Mouse (Mus musculus) olfactory bulb, adult 2 months (tissue): ENCODE measurements around the gene Ogg1.
A peak's percentile ranks its signal among the peaks of the same experiment; 100 is the strongest.

Experiments used
- CTCF ChIP-seq: fragments of 200-500 bp; IDR thresholded peaks from 2 replicates; pipeline ENCODE4 v1.5.1; 2012; ENCODE audit warnings: low read depth, mild to moderate bottlenecking, low read length, moderate library complexity; ENCODE audit not compliant: insufficient read depth
- POLR2A ChIP-seq: fragments of 200-500 bp; IDR thresholded peaks from 2 replicates; pipeline ENCODE4 v1.6.1; 2012; ENCODE audit warnings: mild to moderate bottlenecking, low read depth, low read length, moderate library complexity; ENCODE audit not compliant: insufficient read depth

DNA sequence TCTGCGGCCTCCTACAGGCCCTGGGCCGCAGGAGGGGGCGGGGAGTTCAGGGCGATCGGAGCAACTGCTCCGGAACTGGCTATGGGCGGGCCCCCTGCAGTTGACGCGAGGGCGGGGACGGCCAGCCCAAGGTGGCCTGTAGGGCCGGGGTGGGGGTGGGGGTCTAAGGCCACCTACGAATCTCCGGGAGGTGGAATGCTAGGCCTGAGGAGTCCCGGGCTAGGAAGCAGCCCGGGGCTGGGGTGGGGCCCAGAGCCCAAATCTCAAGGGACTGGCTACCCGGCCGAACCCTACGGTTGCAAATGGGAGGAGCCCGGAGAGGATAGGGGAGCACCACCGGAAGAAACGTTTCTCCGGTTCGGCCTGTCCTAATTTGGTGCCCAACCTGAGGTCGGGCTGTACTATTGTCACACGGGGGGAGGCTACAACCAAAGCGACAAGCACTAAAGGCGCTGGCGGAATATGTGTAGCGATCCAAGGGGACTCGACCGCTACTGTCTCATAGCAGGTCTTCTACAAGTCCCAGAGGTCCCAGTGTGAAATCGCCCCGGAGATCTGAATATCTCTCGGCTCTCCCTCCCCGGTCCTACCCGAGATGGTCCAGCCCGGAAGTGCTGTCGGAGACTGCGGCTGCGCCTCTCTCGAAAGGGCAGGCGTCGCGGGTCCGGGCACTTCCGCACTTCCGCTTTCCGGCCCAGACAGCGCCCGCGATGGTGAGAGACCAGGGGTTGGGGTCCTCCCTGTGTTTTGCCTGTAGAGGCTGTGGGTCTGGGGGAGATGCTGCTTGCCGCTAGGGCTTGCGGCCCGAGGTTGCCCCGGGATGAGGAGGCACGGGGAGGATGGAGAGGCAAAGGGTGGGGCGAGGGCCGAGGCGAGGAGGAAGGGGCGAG, 51.0 kb downstream of the Ogg1 start, which contains the start of the genes Tada3 and Arpc4:
- TF ChIP-seq CTCF (no peak), POLR2A (peak; percentile 49)
